Mouse (Mus musculus) heart, adult 2 months (tissue): Measurements from ENCODE around the gene 1700016D06Rik.

Experiments
- CTCF ChIP-seq: fragments of 200-600 bp; IDR thresholded peaks from 2 replicates; pipeline ENCODE4 v1.8.1; 2022; ENCODE audit warnings: antibody characterized with exemption, mild to moderate bottlenecking, moderate library complexity
- POLR2A ChIP-seq: fragments of 200-500 bp; IDR thresholded peaks from 2 replicates; pipeline ENCODE4 v1.6.1; 2011; ENCODE audit warnings: mild to moderate bottlenecking, low read depth, low read length, control low read depth; ENCODE audit not compliant: insufficient read depth

- TF ChIP-seq POLR2A (no peak), CTCF (no peak)
Measured at GRCm38 (mm10) chr8:11668308-11668707, 32.6 kb downstream of the 1700016D06Rik start.
